Mouse (Mus musculus): ENCODE results near the gene Slc13a5.
A peak's percentile ranks its signal among the peaks of the same experiment; 100 is the strongest.

The Slc13a5 gene

GRCm38 (mm10) chr11:72207204-72207833 is 59.7 kb downstream of the Slc13a5 start, which contains the start of the genes 4933427D14Rik and Txndc17:
TSS of gene 4933427D14Rik (minus strand) at chr11:72207459.
TSS of gene Txndc17 (plus strand) at chr11:72207547.
- ATAC-seq (ENCODE audit: insufficient number of reproducible peaks, low FRiP score, low TSS enrichment), result peak; percentile 71

- ATAC-seq (ENCODE audit: insufficient number of reproducible peaks, low FRiP score, low TSS enrichment), result peak; percentile 62
Measured at GRCm38 (mm10) chr11:72206341-72207203, 60.5 kb downstream of the Slc13a5 start, which contains the start of gene Gm43951. TSS of gene Gm43951 (minus strand) at chr11:72206840.

- ATAC-seq (ENCODE audit: insufficient number of reproducible peaks, low FRiP score, low TSS enrichment), result no peak
Measured at GRCm38 (mm10) chr11:72205256-72205655, 61.8 kb downstream of the Slc13a5 start.

GRCm38 (mm10) chr11:72203440-72203839 is 63.6 kb downstream of the Slc13a5 start:
- ATAC-seq (ENCODE audit: insufficient number of reproducible peaks, low FRiP score, low TSS enrichment), result no peak

GRCm38 (mm10) chr11:72196506-72196905 is 70.5 kb downstream of the Slc13a5 start:
- ATAC-seq (ENCODE audit: insufficient number of reproducible peaks, low FRiP score, low TSS enrichment), result no peak

- no peak for ATAC-seq (ENCODE audit: insufficient number of reproducible peaks, low FRiP score, low TSS enrichment)
Measured at GRCm38 (mm10) chr11:72194259-72194658, 72.8 kb downstream of the Slc13a5 start.

Data from cerebellum, adult (tissue).